Comparison of ENCODE assay signal across 13 mouse cellular contexts in genomic region chr9:44070844-44071231, GRCm38 (mm10). TPM values are rescaled to one million over a fixed set of nuclear protein-coding genes. Genes with fewer than 3 reads are reported as not detected.
DNase-seq lines count a peak whose midpoint lies in the region; ATAC-seq and TF ChIP-seq lines count a peak whose summit lies in the region.
"Had no signal": no experiment of that assay in that cellular context is flagged by ENCODE, and none has a peak within 500 bp of the region (broad histone marks: within the 10 kb centered on the region; RNA-seq: fewer than 3 reads in every experiment).

No protein-coding gene starts in this region.

- 17% methylated on average over 8 of the region's 8 CpGs for WGBS in heart, embryonic 10.5 days
- WGBS in embryonic facial prominence, embryonic 14.5 days = 15% methylated on average over 8 of the region's 8 CpGs
- whole genome bisulfite sequencing in neural tube, embryonic 13.5 days = 41% methylated on average over 8 of the region's 8 CpGs

- H3K27ac ChIP-seq in heart, embryonic 10.5 days = peak overlapping the region; percentile 90
- H3K27ac ChIP-seq in left cerebral cortex, adult 2 months = peak overlapping the region; percentile 11; the same call in 1 of the 2 replicates
- no peak overlapping the region for H3K27ac ChIP-seq in embryonic facial prominence, embryonic 14.5 days (replicated peaks; ENCODE audit: low read depth, low read length)
- no peak overlapping the region; the same call in 1 of the 2 replicates for H3K27ac ChIP-seq in neural tube, embryonic 13.5 days (replicated peaks)
- H3K27ac ChIP-seq: liver, embryonic 12.5 days had no signal

- peaks cover 9% of the 10 kb centered on the region for H3K36me3 ChIP-seq in heart, embryonic 10.5 days
- no peaks in the 10 kb centered on the region for H3K36me3 ChIP-seq in embryonic facial prominence, embryonic 14.5 days (ENCODE audit: control insufficient read depth, insufficient read depth, low read length)
- H3K36me3 ChIP-seq in neural tube, embryonic 13.5 days = no peaks in the 10 kb centered on the region
- H3K36me3 ChIP-seq: liver, embryonic 12.5 days had no signal

- H3K9me3 ChIP-seq in heart, embryonic 10.5 days = no peaks in the 10 kb centered on the region
- no peaks in the 10 kb centered on the region for H3K9me3 ChIP-seq in embryonic facial prominence, embryonic 14.5 days (ENCODE audit: control insufficient read depth, low read length)
- no peaks in the 10 kb centered on the region for H3K9me3 ChIP-seq in neural tube, embryonic 13.5 days
- H3K9me3 ChIP-seq: liver, embryonic 12.5 days had no signal

- H3K4me2 ChIP-seq in embryonic facial prominence, embryonic 14.5 days (ENCODE audit: low read depth, low read length) = no peak overlapping the region
- peak overlapping the region; percentile 7; the same call in 1 of the 2 replicates for H3K4me2 ChIP-seq in neural tube, embryonic 13.5 days
- H3K4me2 ChIP-seq: liver, embryonic 12.5 days had no signal

- peaks cover 69% of the 10 kb centered on the region for H3K4me1 ChIP-seq in heart, embryonic 10.5 days
- H3K4me1 ChIP-seq in embryonic facial prominence, embryonic 14.5 days (ENCODE audit: control insufficient read depth, insufficient read depth, low read length) = peaks cover 25% of the 10 kb centered on the region
- peaks cover 56% of the 10 kb centered on the region for H3K4me1 ChIP-seq in neural tube, embryonic 13.5 days (replicated peaks)

- TF ChIP-seq CTCF in left cerebral cortex, adult 2 months (IDR thresholded peaks at IDR 0.05) = no peak

- ATAC-seq in embryonic facial prominence, embryonic 14.5 days (ENCODE audit: low read depth) = no peak
- no peak for ATAC-seq in neural tube, embryonic 13.5 days (ENCODE audit: low read depth)
- ATAC-seq: intestine, embryonic 16.5 days; liver, embryonic 12.5 days had no signal

- H3K4me3 ChIP-seq in heart, embryonic 10.5 days = peak overlapping the region; percentile 56
- H3K4me3 ChIP-seq in left cerebral cortex, adult 2 months = no peak overlapping the region
- no peak overlapping the region for H3K4me3 ChIP-seq in embryonic facial prominence, embryonic 14.5 days (ENCODE audit: low read depth, low read length)
- no peak overlapping the region for H3K4me3 ChIP-seq in neural tube, embryonic 13.5 days
- H3K4me3 ChIP-seq: liver, embryonic 12.5 days had no signal

- intact Hi-C loops in left cerebral cortex, adult 2 months (cut with DNase I) = no loop called here

- no peak for DNase-seq in heart, embryonic 10.5 days (ENCODE audit: low spot score)
- no peak for DNase-seq in heart, adult 9 months (ENCODE audit: low spot score in 2 of 2)
- peak in 1 of 2 experiments; percentile 9 for DNase-seq in left cerebral cortex, adult 2 months (ENCODE audit: extremely low spot score in 1 of 2, low spot score in 2 of 2)
- DNase-seq in left cerebral cortex, adult 9 months (ENCODE audit: low spot score in 2 of 2) = no peak
- DNase-seq in embryonic facial prominence, embryonic 14.5 days (ENCODE audit: low spot score) = peak; percentile 60
- no peak for DNase-seq in frontal cortex, postnatal 36 days (ENCODE audit: low spot score in 2 of 2)
- DNase-seq: adrenal gland, postnatal 10 days; lung, postnatal 14 days; retina, postnatal 1 day; thymus, postnatal 36 days had no signal

- H3K27me3 ChIP-seq in heart, embryonic 10.5 days (ENCODE audit: insufficient read depth, poor library complexity, severe bottlenecking) = no peaks in the 10 kb centered on the region
- no peaks in the 10 kb centered on the region for H3K27me3 ChIP-seq in embryonic facial prominence, embryonic 14.5 days (replicated peaks; ENCODE audit: control insufficient read depth, insufficient read depth, low read length)
- H3K27me3 ChIP-seq in neural tube, embryonic 13.5 days = peaks cover 4% of the 10 kb centered on the region

- 0 out of 2 replicates have a peak overlapping the region, but pooled peaks have one; percentile 10 for H3K9ac ChIP-seq in embryonic facial prominence, embryonic 14.5 days (ENCODE audit: low read depth, low read length)
- peak overlapping the region; percentile 52; the same call in 1 of the 2 replicates for H3K9ac ChIP-seq in neural tube, embryonic 13.5 days
- H3K9ac ChIP-seq: liver, embryonic 12.5 days had no signal

RNA-seq across cellular contexts. Expression of gene Usp2, which starts 4.0 kb away (rescaled TPM):
- 36.1 and 59.0 TPM in 2 replicates for polyA plus RNA-seq in heart, embryonic 10.5 days (2016; fragmentation: Nextera tagmentation; extraction: Ambion mirVana)
- 100 to 1,000 TPM in 1 of 2 experiments, 10 to 100 TPM in 1; 99.3 to 120 TPM for total RNA-seq in left cerebral cortex, adult 2 months (2021)
- 22.8 and 39.4 TPM in 2 replicates for polyA plus RNA-seq in embryonic facial prominence, embryonic 14.5 days (2014; fragmentation: Nextera tagmentation; extraction: Ambion mirVana)
- 8.7 and 12.6 TPM in 2 replicates for polyA plus RNA-seq in neural tube, embryonic 13.5 days (2015; fragmentation: Nextera tagmentation; extraction: Ambion mirVana)

RNA-seq across cellular contexts. Expression of gene Thy1, which starts 27.7 kb away (rescaled TPM):
- polyA plus RNA-seq in heart, embryonic 10.5 days (2016; fragmentation: Nextera tagmentation; extraction: Ambion mirVana) = 0.15 and 1.1 TPM in 2 replicates
- 100 to 1,000 TPM; 838 to 856 TPM for total RNA-seq in left cerebral cortex, adult 2 months (2021)
- polyA plus RNA-seq in embryonic facial prominence, embryonic 14.5 days (2014; fragmentation: Nextera tagmentation; extraction: Ambion mirVana) = 11.4 and 19.6 TPM in 2 replicates
- 1.2 and 2.8 TPM in 2 replicates for polyA plus RNA-seq in neural tube, embryonic 13.5 days (2015; fragmentation: Nextera tagmentation; extraction: Ambion mirVana)

RNA-seq across cellular contexts. Expression of gene Mfrp, which starts 30.7 kb away (rescaled TPM):
- polyA plus RNA-seq in heart, embryonic 10.5 days (2016; fragmentation: Nextera tagmentation; extraction: Ambion mirVana) = 0.21 TPM in 1 of 2 replicates, not detected in the other
- total RNA-seq in left cerebral cortex, adult 2 months (2021) = 1 to 10 TPM in 1 of 2 experiments, under 1 TPM in 1; 0.82 to 1.6 TPM
- not detected in 2 replicates for polyA plus RNA-seq in embryonic facial prominence, embryonic 14.5 days (2014; fragmentation: Nextera tagmentation; extraction: Ambion mirVana)
- not detected in 2 replicates for polyA plus RNA-seq in neural tube, embryonic 13.5 days (2015; fragmentation: Nextera tagmentation; extraction: Ambion mirVana)
- polyA plus RNA-seq: liver, embryonic 12.5 days had no signal

RNA-seq across cellular contexts. Expression of gene C1qtnf5, which starts 36.2 kb away (rescaled TPM):
- polyA plus RNA-seq in heart, embryonic 10.5 days (2016; fragmentation: Nextera tagmentation; extraction: Ambion mirVana) = 0.50 TPM in 1 of 2 replicates, not detected in the other
- total RNA-seq in left cerebral cortex, adult 2 months (2021) = 10 to 100 TPM; 14.2 to 15.3 TPM
- polyA plus RNA-seq in embryonic facial prominence, embryonic 14.5 days (2014; fragmentation: Nextera tagmentation; extraction: Ambion mirVana) = 4.8 and 5.2 TPM in 2 replicates
- polyA plus RNA-seq in neural tube, embryonic 13.5 days (2015; fragmentation: Nextera tagmentation; extraction: Ambion mirVana) = 3.1 and 3.6 TPM in 2 replicates

RNA-seq across cellular contexts. Expression of gene Gm49380, which starts 42.5 kb away (rescaled TPM):
- 0.07 and 0.18 TPM in 2 replicates for polyA plus RNA-seq in heart, embryonic 10.5 days (2016; fragmentation: Nextera tagmentation; extraction: Ambion mirVana)
- total RNA-seq in left cerebral cortex, adult 2 months (2021) = under 1 TPM in 1 of 2 experiments, not detected in 1; 0.56 TPM
- polyA plus RNA-seq in embryonic facial prominence, embryonic 14.5 days (2014; fragmentation: Nextera tagmentation; extraction: Ambion mirVana) = 0.22 and 0.35 TPM in 2 replicates
- polyA plus RNA-seq in neural tube, embryonic 13.5 days (2015; fragmentation: Nextera tagmentation; extraction: Ambion mirVana) = 0.18 and 0.28 TPM in 2 replicates
- polyA plus RNA-seq: liver, embryonic 12.5 days had no signal

Comparison
In these comparisons a context has a peak if more than half of its experiments do, and no peak if none do; other contexts are left out.
1. H3K27ac ChIP-seq: peak in heart, embryonic 10.5 days (single experiment) and left cerebral cortex, adult 2 months (single experiment); none in embryonic facial prominence, embryonic 14.5 days (single experiment) and neural tube, embryonic 13.5 days (single experiment).